Mouse (Mus musculus) splenic B cell, adult 2 months (primary cell): Measurements from ENCODE around the gene Nt5c2.

Source experiments
- DNase-seq: peaks from one replicate; pipeline ENCODE4 v3.0.0-alpha.2; 2011; ENCODE audit warnings: low read depth, low spot score
- H3K27me3 ChIP-seq: 2 replicates; pipeline ENCODE4 v1.6.1; 2012; ENCODE audit warnings: mild to moderate bottlenecking, low read length, moderate library complexity, mixed read lengths; ENCODE audit not compliant: control insufficient read depth, poor library complexity, insufficient read depth, severe bottlenecking
- H3K36me3 ChIP-seq: 2 replicates; pipeline ENCODE4 v1.6.1; 2012; ENCODE audit warnings: mild to moderate bottlenecking, low read length, moderate library complexity, mixed read lengths; ENCODE audit not compliant: control insufficient read depth, poor library complexity, insufficient read depth, severe bottlenecking

Gene Nt5c2

GRCm38 (mm10) chr19:46897135-46897534, 117.8 kb downstream of the Nt5c2 start:
- Histone ChIP-seq H3K36me3 (peaks cover 21% of the 10 kb centered on the region), H3K27me3 (no peaks in the 10 kb centered on the region)
- DNase-seq, result peak; percentile 18

DNA sequence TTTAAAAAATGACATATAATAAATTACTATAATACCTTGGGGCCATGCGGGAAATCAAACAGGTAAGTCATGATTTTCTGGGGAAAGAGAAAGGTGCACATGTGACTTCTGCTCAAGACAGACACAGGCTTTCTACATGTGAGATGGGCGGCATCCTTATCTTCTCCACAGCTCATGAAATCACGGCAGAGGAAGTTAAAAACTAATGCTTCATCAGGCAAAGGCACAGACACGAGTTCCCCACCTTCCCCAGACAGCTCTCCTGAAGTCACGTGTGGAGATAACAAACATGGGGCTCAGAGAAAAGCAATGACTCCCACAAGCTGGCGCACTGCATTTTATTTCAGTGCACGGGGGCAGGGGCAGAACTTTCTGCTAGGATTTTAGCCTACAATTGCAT, 121.5 kb downstream of the Nt5c2 start:
- no peak for DNase-seq
- peaks cover 23% of the 10 kb centered on the region for H3K36me3 ChIP-seq
- no peaks in the 10 kb centered on the region for H3K27me3 ChIP-seq

DNA sequence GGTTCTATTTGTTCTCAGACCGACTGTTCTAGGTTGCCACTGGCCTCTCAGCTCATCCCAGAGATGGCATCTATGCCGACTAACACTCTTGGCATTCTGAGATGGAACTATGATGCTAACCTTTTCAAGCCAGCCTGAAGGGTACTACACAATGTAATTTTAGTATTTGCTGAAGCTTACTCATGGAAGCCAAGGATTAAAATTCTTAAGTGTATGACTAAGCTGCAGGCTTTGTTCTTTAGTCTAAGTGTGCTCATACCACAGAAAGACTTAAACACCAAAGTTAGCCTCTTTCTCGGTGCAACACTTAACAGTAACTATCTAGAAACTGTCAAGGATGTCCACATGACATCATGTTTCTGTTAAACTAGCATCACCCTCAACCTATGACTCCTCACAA, 122.1 kb downstream of the Nt5c2 start:
- DNase-seq, result no peak
- Histone ChIP-seq H3K36me3 (peaks cover 19% of the 10 kb centered on the region), H3K27me3 (no peaks in the 10 kb centered on the region)

DNA sequence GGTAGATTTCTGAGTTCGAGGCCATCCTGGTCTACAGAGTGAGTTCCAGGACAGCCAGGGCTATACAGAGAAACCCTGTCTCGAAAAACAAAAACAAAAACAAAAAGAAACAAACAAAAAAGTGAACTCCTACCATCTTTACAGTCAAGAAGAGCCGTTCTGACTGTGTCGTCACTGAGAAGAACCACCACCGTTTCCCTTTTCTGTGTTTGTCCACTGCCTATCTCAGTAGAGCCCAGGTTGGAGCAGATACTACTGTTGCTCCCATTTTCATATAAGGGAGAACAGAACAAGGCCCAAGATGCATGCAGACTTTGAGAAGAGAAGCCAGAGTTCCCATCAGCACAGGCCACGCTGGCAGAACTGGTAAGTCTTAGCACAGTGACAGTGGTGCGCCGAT, 124.3 kb downstream of the Nt5c2 start:
- peaks cover 6% of the 10 kb centered on the region for H3K36me3 ChIP-seq
- DNase-seq, result no peak
- no peaks in the 10 kb centered on the region for H3K27me3 ChIP-seq

GRCm38 (mm10) chr19:46889666-46890065, 125.3 kb downstream of the Nt5c2 start:
- no peak for DNase-seq
- H3K36me3 ChIP-seq, result peaks cover 6% of the 10 kb centered on the region
- H3K27me3 ChIP-seq, result no peaks in the 10 kb centered on the region

DNA sequence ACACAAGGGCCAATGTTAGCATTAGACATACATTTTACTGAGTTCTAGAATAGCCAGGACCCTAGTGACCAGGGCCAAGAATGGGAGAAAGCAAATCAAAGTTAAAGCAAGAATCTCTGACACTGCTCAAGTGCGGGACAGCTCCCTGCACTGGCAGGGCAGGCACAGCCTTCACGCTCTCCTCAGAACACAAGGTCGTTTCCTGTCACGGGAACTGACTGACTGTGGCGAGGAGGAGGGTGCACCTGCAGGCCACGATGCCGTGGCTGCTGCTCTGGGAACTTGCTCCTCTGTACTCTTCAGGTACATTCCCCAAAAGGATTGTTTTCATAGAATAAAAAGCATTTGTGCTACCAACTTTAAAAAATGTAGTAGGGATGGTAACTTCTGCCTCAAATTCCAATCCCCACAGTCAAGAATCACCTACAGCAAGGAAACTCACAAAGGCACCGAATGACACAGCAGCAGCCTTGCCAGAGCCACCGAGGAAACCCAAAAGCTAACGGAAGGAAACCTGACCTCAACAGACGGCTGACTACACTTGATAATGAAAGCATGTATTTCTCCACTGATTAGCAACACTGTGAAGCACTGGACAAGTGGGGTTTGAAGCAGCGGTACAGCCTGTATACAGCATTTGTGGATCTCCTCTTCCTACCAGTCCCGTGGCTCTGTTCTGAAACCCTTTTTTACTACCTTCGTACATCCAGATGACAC, 127.0 kb downstream of the Nt5c2 start:
- Histone ChIP-seq H3K27me3 (no peaks in the 10 kb centered on the region), H3K36me3 (peaks cover 4% of the 10 kb centered on the region)
- peak; percentile 52 for DNase-seq

DNA sequence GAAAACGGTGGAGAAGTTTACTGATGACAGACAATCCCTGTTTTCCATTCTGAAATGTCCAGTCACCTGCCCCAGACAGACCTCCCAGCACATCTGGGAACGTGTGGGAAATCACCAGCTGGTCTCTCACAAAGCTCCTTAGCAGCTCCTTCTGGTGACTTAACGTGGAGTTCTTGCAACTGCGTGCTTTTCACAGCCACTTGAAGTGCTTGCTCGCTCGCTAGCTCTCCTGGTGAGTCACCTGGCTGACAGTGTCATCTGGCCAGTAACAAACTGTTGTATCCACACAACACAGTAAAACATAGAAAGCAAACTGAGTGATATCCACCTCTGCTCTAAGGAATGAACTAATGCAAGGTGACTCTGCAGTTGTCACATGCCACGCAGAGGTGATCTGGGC, 128.1 kb downstream of the Nt5c2 start:
- DNase-seq, result no peak
- Histone ChIP-seq H3K27me3 (no peaks in the 10 kb centered on the region), H3K36me3 (peaks cover 4% of the 10 kb centered on the region)

DNA sequence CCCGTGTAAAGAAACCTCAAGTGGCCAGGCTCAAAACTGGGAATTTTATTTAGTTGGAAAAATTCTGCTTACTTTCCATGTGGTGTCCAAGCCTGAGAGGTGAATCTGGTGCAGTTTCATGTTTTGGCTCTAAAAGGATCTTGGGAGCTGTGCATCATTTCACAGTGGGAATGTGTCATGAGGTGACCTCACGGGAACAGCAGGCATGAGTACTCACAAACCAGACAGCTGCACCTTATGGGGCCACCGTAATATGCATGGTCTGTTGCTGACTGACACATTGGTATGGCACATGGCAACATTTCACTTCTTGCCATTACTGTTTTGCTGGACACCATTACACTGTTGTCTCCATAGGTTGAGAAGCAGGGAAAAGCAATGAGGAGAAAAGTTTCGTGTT, 129.6 kb downstream of the Nt5c2 start:
- no peak for DNase-seq
- no peaks in the 10 kb centered on the region for H3K27me3 ChIP-seq
- H3K36me3 ChIP-seq, result no peaks in the 10 kb centered on the region; the same call in none of the 2 replicates

- Histone ChIP-seq H3K27me3 (no peaks in the 10 kb centered on the region), H3K36me3 (no peaks in the 10 kb centered on the region; the same call in 1 of the 2 replicates)
- DNase-seq, result no peak
Measured at GRCm38 (mm10) chr19:46879876-46880275, 135.1 kb downstream of the Nt5c2 start.

DNA sequence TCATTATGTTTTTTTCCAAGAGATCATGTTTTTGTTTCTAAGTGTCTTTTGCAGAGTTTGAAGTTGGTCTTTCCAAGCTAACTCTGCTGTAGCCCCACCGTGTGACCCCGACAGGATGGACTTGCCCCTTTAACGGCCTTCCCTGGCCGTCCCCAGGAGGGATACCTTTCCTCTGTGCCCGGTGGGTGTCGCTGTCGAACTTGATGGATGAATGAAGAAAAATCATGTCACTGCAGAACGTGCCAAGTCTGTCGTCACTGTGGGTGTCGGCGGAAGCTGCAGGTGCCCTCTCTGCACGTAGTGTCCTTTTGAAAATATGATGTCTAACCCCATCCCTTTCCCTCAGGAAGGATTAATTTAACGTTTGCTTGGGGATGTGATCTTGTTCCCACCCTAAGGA, 136.6 kb downstream of the Nt5c2 start:
- H3K36me3 ChIP-seq, result no peaks in the 10 kb centered on the region
- peak; percentile 68 for DNase-seq

DNA sequence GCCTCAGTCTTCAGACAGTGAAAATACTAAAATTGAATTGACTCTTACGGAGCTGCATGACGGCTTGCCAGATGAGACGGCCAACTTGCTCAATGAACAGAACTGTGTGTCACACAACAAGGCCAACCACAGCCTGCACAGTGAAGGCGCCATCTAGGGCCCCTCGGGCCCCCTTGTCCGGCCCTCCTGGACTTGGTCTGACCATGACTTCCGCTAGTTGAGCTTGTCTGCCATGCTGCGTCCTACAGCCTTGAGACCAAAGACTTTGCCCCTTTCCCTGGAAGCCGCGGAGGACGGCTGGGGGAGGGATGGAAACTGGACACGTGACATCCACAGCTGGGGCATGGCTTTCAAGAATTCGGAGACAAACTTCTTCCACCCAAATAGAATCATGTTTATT, 137.1 kb downstream of the Nt5c2 start:
- H3K27me3 ChIP-seq, result no peaks in the 10 kb centered on the region
- DNase-seq, result no peak
- H3K36me3 ChIP-seq, result no peaks in the 10 kb centered on the region

More for the DNA sequence above, 136.6 kb downstream of the Nt5c2 start:
- H3K27me3 ChIP-seq, result no peaks in the 10 kb centered on the region

- Histone ChIP-seq H3K27me3 (no peaks in the 10 kb centered on the region), H3K36me3 (no peaks in the 10 kb centered on the region)
- DNase-seq, result peak; percentile 85
Measured at GRCm38 (mm10) chr19:46875790-46876189, 139.2 kb downstream of the Nt5c2 start.

GRCm38 (mm10) chr19:46873924-46874323, 141.0 kb downstream of the Nt5c2 start:
- Histone ChIP-seq H3K36me3 (no peaks in the 10 kb centered on the region), H3K27me3 (no peaks in the 10 kb centered on the region)
- no peak for DNase-seq

GRCm38 (mm10) chr19:46871651-46872050, 143.3 kb downstream of the Nt5c2 start:
- Histone ChIP-seq H3K36me3 (no peaks in the 10 kb centered on the region), H3K27me3 (no peaks in the 10 kb centered on the region)
- DNase-seq, result no peak

DNA sequence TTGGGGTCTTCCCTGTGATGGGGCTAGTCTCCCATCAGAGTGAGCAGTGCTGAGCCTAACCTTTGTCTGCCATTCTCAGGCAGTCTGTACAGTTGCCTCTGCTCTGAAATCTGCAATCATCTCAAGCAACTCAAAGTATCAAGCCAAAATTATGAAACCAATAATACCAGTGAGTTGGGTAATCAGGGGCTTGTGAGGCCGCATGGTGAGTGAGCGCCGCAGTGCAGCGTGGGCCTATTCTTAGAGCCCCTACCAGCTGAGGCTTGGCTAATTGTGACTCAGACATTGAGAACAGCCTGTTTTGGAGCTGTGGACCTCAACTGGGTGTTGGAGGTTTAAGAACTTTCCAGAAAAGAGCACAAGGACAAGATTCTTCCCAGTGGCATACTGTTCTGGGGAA, 143.9 kb downstream of the Nt5c2 start:
- DNase-seq, result no peak
- Histone ChIP-seq H3K27me3 (no peaks in the 10 kb centered on the region), H3K36me3 (no peaks in the 10 kb centered on the region)

DNA sequence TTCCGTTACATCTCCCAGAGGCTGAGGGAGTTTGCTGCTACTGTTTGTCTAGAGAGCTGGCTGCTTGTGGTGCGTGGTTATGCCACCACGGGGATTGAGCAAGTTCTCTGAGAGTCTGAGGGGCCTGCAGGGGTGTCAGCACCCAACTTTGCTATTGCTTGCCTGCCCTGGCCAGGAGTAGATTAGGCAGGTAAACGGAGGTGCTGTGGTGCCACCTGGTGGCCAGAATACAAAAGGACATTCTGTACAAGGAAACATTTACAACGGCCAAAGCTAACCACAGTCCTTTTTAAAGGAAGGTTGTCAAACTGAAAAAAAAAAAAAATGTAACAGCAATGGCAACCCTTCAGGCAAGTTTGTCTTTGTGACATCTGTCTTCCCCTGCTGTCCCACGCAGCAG, 145.4 kb downstream of the Nt5c2 start:
- Histone ChIP-seq H3K27me3 (no peaks in the 10 kb centered on the region), H3K36me3 (no peaks in the 10 kb centered on the region)
- peak; percentile 90 for DNase-seq
